Mouse (Mus musculus): Measurements from ENCODE around the gene Gm45062.

Gene Gm45062

GRCm38 (mm10) chr6:8259004-8259666 lies at the start of gene Gm45062, which contains the start of the genes Rpa3 and Umad1:
Gene Gm45062 (plus strand): TSS chr6:8259450.
Gene Rpa3 (minus strand): TSS chr6:8259173.
Gene Umad1 (plus strand): TSS chr6:8259288.
- DNase-seq (ENCODE audit: low read depth, low spot score), result peak; percentile 98

DNA sequence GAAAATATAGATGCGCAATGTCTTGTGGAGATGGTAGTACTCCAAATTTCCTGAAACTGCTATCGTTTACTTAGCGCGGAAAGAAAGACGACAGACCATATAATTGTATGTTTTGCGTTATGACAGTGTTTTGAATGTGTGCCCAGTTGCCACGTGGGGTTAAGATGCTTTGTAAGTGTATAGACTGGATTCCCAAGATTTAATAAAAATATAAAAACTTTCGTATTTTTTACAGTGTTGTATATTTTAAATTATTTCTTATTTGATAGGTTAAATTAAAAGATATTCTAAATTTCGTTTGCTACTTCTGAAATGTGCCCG lies 49.4 kb upstream of the Gm45062 start:
- no peak for DNase-seq (ENCODE audit: low read depth, low spot score)

GRCm38 (mm10) chr6:8210661-8211060 lies 48.6 kb upstream of the Gm45062 start:
- no peak for DNase-seq (ENCODE audit: low read depth, low spot score)

GRCm38 (mm10) chr6:8227035-8227434 lies 32.2 kb upstream of the Gm45062 start:
- no peak for DNase-seq (ENCODE audit: low read depth, low spot score)

- no peak for DNase-seq (ENCODE audit: low read depth, low spot score)
Observed at GRCm38 (mm10) chr6:8228596-8228995, 30.7 kb upstream of the Gm45062 start.

GRCm38 (mm10) chr6:8258316-8258715 lies 934 bp upstream of the Gm45062 start:
- no peak for DNase-seq (ENCODE audit: low read depth, low spot score)

GRCm38 (mm10) chr6:8259667-8260044 lies 406 bp downstream of the Gm45062 start:
- DNase-seq (ENCODE audit: low read depth, low spot score), result no peak

GRCm38 (mm10) chr6:8271047-8271446 lies 11.8 kb downstream of the Gm45062 start:
- DNase-seq (ENCODE audit: low read depth, low spot score), result no peak

- DNase-seq (ENCODE audit: low read depth, low spot score), result peak; percentile 60
Observed at GRCm38 (mm10) chr6:8274387-8275054, 15.3 kb downstream of the Gm45062 start.

- DNase-seq (ENCODE audit: low read depth, low spot score), result peak; percentile 58
Observed at GRCm38 (mm10) chr6:8275098-8275497, 15.8 kb downstream of the Gm45062 start.

DNA sequence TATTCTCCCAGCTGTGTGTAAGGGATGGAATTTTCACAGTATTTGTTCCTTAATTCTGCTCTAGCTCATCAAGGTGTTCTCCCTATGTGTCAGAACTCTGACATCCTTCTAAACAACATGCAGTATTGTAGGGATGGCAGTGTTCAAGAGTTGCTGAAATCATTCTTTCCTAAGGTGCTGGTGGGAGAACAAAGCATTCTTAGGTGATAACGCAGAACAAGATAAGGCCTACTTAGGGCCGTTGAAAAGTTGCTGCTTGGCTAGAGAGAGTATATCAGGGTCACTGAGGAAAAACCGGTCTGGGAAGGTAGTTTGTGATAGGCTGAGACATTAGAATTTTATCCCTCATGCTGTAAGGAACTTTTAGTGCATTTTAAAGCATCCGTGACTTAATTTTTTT lies 17.2 kb downstream of the Gm45062 start:
- no peak for DNase-seq (ENCODE audit: low read depth, low spot score)

DNA sequence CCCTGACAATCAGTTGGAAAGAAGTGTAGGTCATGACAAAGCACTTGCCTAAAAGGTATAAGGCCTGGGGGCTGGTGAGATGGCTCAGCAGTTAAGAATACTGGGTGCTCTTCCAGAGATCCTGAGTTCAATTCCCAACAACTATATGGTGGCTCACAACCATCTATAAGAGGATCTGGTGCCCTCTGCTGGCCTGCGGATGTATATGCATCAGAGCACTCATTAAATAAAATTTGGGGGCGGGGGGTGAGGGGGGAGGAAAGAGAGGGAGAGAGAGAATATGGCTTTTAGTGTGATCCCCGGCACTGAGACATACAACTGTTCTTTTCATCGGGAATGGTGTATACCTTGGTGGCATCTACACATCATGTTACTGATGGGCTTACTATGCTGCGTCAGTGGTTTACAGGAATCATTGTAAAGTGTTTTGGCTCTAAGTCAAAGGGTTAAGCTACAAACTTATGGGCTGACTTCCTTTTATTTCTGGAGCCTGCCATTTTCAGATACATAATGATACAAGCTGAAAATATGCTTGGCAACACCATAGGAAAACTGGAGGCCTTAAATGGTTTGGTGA lies 19.3 kb downstream of the Gm45062 start:
- peak; percentile 31 for DNase-seq (ENCODE audit: low read depth, low spot score)

GRCm38 (mm10) chr6:8283255-8283654 lies 24.0 kb downstream of the Gm45062 start:
- no peak for DNase-seq (ENCODE audit: low read depth, low spot score)

GRCm38 (mm10) chr6:8285401-8285960 lies 26.2 kb downstream of the Gm45062 start:
- DNase-seq (ENCODE audit: low read depth, low spot score), result no peak

GRCm38 (mm10) chr6:8286146-8286545 lies 26.9 kb downstream of the Gm45062 start:
- DNase-seq (ENCODE audit: low read depth, low spot score), result no peak

- DNase-seq (ENCODE audit: low read depth, low spot score), result no peak
Observed at GRCm38 (mm10) chr6:8288755-8289580, 29.7 kb downstream of the Gm45062 start.

DNA sequence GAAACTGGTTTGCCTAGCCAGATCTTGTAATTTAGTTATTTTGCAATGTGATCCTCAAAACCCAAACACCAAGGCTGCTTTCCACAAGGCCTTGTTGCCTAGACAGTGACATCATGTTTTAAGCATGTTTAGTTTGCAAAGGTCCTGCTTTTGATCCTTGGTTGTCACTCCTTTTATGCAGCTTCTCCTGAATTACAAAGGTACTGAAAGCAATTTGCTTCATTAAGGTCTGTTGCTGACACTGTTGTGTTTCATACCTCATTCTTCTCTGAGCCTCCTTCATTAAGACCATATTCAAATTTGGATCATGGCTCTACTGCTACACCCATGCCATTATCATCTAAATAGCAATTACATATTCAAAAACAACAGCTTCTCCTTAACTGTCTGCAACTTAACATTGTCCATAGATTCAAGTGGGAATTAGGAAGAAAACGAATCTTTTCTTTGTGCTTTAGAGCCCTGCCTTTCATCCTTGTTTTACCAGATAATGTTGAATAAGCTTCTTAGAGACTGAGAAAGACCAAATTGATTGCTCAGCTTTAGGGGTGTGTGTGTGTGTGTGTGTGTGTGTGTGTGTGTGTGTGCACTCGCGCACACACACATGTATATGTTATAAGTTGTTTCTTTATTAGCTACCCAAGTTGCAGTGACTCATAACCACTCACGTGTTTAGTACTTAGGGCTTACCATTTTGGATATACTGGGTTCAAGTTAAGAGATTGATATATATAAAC lies 35.0 kb downstream of the Gm45062 start:
- peak; percentile 30 for DNase-seq (ENCODE audit: low read depth, low spot score)

- DNase-seq (ENCODE audit: low read depth, low spot score), result no peak
Observed at GRCm38 (mm10) chr6:8299066-8299863, 40.0 kb downstream of the Gm45062 start.

DNA sequence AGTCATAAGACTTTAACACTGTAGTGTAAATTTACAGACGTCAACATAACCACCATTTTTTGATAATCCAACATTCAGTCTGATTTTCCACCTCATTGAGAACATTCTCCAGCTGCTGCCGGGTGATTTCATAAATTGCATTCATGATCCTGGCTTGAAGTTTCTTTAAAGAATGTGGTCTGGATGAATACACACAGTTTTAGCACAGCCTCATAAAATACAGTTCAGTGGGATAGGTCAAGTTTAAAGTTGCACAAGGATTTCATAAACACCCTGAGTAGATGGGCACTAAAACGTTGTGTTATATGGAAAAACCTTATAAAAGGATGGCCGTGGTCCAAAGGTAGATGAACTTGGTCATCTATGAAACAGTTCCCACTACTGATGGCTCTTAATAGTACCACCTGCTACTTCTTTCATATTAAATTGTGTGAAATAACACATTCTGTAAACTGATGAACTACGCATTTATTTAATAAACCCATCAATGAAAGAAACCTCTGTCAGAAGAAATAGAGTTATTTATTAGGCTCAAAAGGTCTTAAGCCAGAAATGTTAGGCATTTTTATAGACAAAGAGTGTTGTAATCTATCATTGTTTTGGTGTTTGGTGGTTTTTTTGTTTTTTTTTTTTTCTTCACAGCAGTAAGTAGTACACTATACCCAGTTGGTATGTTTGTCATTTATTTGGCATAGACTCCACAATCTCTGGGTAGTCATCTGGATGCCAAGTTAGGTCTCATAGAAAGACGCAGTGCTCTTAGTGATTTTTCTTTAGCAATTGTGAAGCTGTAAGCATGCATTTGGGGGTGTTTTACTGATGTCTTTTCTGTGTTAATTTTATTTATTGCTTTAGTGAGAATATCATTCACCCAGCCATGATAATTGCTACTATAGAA lies 48.9 kb downstream of the Gm45062 start:
- DNase-seq (ENCODE audit: low read depth, low spot score), result no peak

All from R1 (cell line).